Mouse (Mus musculus) right cerebral cortex, postnatal 36 days (tissue): ENCODE data around the gene Scgb1b2.

Experiments
- DNase-seq, 2 experiments: peaks; one replicate each; pipeline ENCODE4 v3.0.0; 2022; ENCODE audit warnings: low spot score in 2 of 2, mixed read lengths in 1 of 2

Gene Scgb1b2

DNA sequence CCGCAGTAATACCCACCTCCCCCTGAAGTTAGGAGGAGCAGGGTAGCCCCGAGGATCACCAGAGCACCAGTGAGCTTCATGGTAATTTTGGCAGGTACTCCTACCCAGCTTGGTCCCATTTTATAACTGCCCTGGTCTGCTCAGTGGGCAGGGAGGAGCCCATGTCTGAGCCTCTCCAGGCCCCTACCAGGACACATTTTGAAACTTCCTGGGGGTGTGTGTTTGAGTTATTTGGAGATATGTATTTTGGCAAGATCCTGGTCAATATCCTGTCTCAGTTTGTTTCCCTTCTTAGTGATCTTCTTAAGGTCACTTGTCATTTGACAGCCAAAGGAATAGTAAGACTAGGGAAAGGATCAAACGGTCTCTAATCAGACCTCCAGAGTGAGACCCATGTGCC lies at the start of gene Scgb1b2:
Gene Scgb1b2, minus strand, starts transcription at position 101 of the 400 bp plus-strand sequence.
- DNase-seq = no peak

DNA sequence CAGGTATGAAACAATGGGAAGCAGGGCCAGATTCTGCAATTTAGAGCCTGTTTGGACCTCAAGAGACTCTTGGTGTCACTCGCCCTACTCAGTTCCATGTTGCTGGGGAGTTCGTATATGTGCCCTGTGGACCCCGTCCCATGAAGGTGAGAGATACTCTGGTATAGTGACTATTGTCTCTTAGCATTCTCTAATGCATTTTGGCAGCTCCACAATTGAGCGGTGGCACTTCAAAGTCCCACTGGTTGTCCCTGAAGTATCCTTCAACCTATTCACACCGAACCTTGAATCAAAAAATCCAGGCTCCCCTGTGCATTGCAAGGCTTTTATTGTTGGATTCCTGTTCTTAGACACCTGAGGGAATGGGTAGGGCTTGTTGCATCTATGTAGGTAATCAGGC lies 1.4 kb downstream of the Scgb1b2 start, which contains the start of gene Scgb2b2:
Gene Scgb2b2, plus strand, starts transcription at position 301 of the 400 bp plus-strand sequence.
- no peak for DNase-seq
